Mouse (Mus musculus) neutrophil, adult 59 days (primary cell): ENCODE measurements around the gene Tnfrsf9. TPM values are rescaled to one million over a fixed set of nuclear protein-coding genes. Genes with fewer than 3 reads are reported as not detected.

Experiments used
- total RNA-seq, 2 experiments: library from RNA; stranded (reverse); gene quantifications; 1 replicate in 1 of 2; 2 replicates in 1 of 2; pipeline ENCODE4 v1.2.4; 2023

The Tnfrsf9 gene
- total RNA-seq = not detected

GRCm38 (mm10) chr4:150914290-150914733 is at the start of gene Tnfrsf9, which contains the start of gene Park7:
Gene Tnfrsf9 (plus strand): TSS chr4:150914562.
Gene Park7 (minus strand): TSS chr4:150914437.

Other genes starting within 250 kb of the Tnfrsf9 start
- gene Errfi1, start 60.6 kb upstream of the Tnfrsf9 start, total RNA-seq = 1 to 10 TPM; 4.0 to 7.1 TPM
- gene Park7, start 125 bp upstream of the Tnfrsf9 start, total RNA-seq = 10 to 100 TPM; 67.8 to 80.1 TPM
- gene Uts2, start 82.5 kb downstream of the Tnfrsf9 start, total RNA-seq = not detected
- 1 to 10 TPM; 2.6 to 2.8 TPM for gene Per3, start 130.1 kb downstream of the Tnfrsf9 start, total RNA-seq
- 100 to 1,000 TPM; 132 to 133 TPM for gene Vamp3, start 143.4 kb downstream of the Tnfrsf9 start, total RNA-seq
- not detected for gene Gm13090, start 175.0 kb downstream of the Tnfrsf9 start, total RNA-seq